Mouse (Mus musculus): Measurements from ENCODE around the gene Ltbp2. TPM values are rescaled to one million over a fixed set of nuclear protein-coding genes. Genes with fewer than 3 reads are reported as not detected.

Gene Ltbp2
- polyA plus RNA-seq, 1 experiment = 19.7 TPM

DNA sequence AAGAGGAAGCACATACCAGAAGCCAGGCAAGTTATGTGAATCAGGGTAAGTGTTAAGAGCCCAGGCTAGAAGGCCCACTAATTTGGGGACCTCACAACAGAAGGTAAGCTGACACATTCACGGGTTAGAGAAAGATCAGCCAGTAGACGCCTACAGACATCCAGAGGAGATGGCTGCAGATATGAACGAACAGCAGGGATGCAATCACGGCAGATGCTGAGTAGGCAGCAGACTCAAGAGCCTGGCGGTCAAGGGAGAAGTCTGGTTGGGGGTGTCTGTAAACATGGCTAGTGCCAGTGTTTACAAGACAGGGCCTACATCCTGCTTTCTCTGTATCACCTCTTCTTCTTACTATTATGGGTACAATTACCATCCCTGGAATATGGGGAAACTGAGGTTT, 13.1 kb downstream of the Ltbp2 start:
- Histone ChIP-seq H3K4me2 (ENCODE audit: low read depth) (no peak overlapping the region), H3K36me3 (ENCODE audit: control insufficient read depth, insufficient read depth) (no peaks in the 10 kb centered on the region), H3K4me3 (no peak overlapping the region), H3K79me2 (ENCODE audit: control insufficient read depth, insufficient read depth) (peaks cover 7% of the 10 kb centered on the region), H3K27me3 (ENCODE audit: control insufficient read depth, insufficient read depth, insufficient read length) (no peaks in the 10 kb centered on the region), H3ac (ENCODE audit: control insufficient read depth, insufficient read length) (no peak overlapping the region)
- no peak for TF ChIP-seq TCF3 (IDR thresholded peaks at IDR 0.05; ENCODE audit: insufficient read length, low read depth)
- no peak for TF ChIP-seq CEBPB (IDR thresholded peaks at IDR 0.05; ENCODE audit: insufficient read depth, poor library complexity, severe bottlenecking)
- no peak for TF ChIP-seq TCF12 (IDR thresholded peaks at IDR 0.05; ENCODE audit: insufficient read depth, poor library complexity, severe bottlenecking)
- no peak for TF ChIP-seq POLR2A (IDR thresholded peaks at IDR 0.05; ENCODE audit: insufficient read length, low read depth)
- TF ChIP-seq SRF (IDR thresholded peaks at IDR 0.05; ENCODE audit: control insufficient read depth, insufficient read length, low read depth) = no peak
- TF ChIP-seq MAX (IDR thresholded peaks at IDR 0.05; ENCODE audit: low read depth) = no peak
- TF ChIP-seq MYOG (IDR thresholded peaks at IDR 0.05; ENCODE audit: control insufficient read depth in 1 of 3, insufficient read depth in 1 of 3, insufficient read length in 2 of 3, low read depth in 2 of 3) = no peak
- no peak for TF ChIP-seq MYOD1 (IDR thresholded peaks at IDR 0.05; ENCODE audit: control insufficient read depth in 1 of 3, insufficient read length in 2 of 3, low read depth in 2 of 3)
- TF ChIP-seq USF1 (IDR thresholded peaks at IDR 0.05; ENCODE audit: low read depth) = no peak
- TF ChIP-seq REST (IDR thresholded peaks at IDR 0.05; ENCODE audit: insufficient read depth, insufficient read length) = no peak
- TF ChIP-seq POLR2AphosphoS2 (IDR thresholded peaks at IDR 0.05; ENCODE audit: insufficient read length, low read depth) = no peak
- no peak for TF ChIP-seq E2F4 (IDR thresholded peaks at IDR 0.05; ENCODE audit: insufficient read depth)

DNA sequence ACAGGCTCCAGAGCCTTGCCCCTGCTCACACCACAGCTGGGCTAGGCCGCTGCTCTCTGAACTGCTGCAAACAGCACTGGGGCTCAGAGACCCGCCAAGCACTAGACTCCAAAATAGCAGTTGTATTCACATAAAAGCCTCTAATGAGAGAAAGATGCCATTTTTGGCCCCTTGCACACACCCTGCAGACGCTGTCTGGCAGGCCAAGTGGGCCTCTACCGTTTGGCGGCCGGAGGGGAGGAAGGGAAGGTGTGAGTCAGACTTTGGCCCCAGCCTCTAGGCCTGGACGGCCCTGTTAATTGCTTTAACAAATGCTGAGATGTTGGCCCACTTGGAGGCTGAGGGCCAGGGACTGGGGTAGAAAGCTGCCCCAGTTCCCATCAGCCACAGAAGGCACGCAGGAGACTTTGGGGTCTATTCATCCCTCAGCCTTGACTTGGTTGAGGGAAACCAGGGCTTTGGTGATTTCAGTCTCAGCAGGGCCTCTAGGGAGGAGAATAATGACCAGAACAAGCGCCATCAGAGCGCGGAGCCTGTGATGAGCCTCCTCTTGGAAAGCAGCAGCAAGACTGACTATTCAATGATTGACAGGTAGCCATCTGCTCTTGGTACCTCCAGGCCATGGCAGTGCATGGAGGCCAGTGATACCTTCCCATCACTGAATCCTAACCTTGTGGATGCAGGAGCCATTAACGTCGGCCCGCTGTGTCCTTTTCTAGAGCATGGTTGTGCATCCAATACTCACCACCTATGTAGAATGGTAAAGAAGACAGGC, 14.0 kb downstream of the Ltbp2 start:
- Histone ChIP-seq H3ac (ENCODE audit: control insufficient read depth, insufficient read length) (no peak overlapping the region), H3K4me3 (no peak overlapping the region)
- TF ChIP-seq MYOG (IDR thresholded peaks at IDR 0.05; ENCODE audit: control insufficient read depth in 1 of 3, insufficient read depth in 1 of 3, insufficient read length in 2 of 3, low read depth in 2 of 3) (no peak), MYOD1 (IDR thresholded peaks at IDR 0.05; ENCODE audit: control insufficient read depth in 1 of 3, insufficient read length in 2 of 3, low read depth in 2 of 3) (no peak), POLR2AphosphoS2 (IDR thresholded peaks at IDR 0.05; ENCODE audit: insufficient read length, low read depth) (no peak), REST (IDR thresholded peaks at IDR 0.05; ENCODE audit: insufficient read depth, insufficient read length) (no peak), POLR2A (IDR thresholded peaks at IDR 0.05; ENCODE audit: insufficient read length, low read depth) (no peak), SRF (IDR thresholded peaks at IDR 0.05; ENCODE audit: control insufficient read depth, insufficient read length, low read depth) (no peak), TCF12 (IDR thresholded peaks at IDR 0.05; ENCODE audit: insufficient read depth, poor library complexity, severe bottlenecking) (no peak), MAX (IDR thresholded peaks at IDR 0.05; ENCODE audit: low read depth) (no peak), USF1 (IDR thresholded peaks at IDR 0.05; ENCODE audit: low read depth) (no peak), TCF3 (IDR thresholded peaks at IDR 0.05; ENCODE audit: insufficient read length, low read depth) (no peak), CEBPB (IDR thresholded peaks at IDR 0.05; ENCODE audit: insufficient read depth, poor library complexity, severe bottlenecking) (no peak), E2F4 (IDR thresholded peaks at IDR 0.05; ENCODE audit: insufficient read depth) (no peak)

GRCm38 (mm10) chr12:84858149-84859113, 17.9 kb downstream of the Ltbp2 start:
- no peak overlapping the region for H3K4me2 ChIP-seq (ENCODE audit: low read depth)
- H3K4me3 ChIP-seq = no peak overlapping the region
- TF ChIP-seq TCF3 (IDR thresholded peaks at IDR 0.05; ENCODE audit: insufficient read length, low read depth) (no peak), USF1 (IDR thresholded peaks at IDR 0.05; ENCODE audit: low read depth) (no peak), E2F4 (IDR thresholded peaks at IDR 0.05; ENCODE audit: insufficient read depth) (no peak), REST (IDR thresholded peaks at IDR 0.05; ENCODE audit: insufficient read depth, insufficient read length) (no peak), MAX (IDR thresholded peaks at IDR 0.05; ENCODE audit: low read depth) (no peak), CEBPB (IDR thresholded peaks at IDR 0.05; ENCODE audit: insufficient read depth, poor library complexity, severe bottlenecking) (no peak), SRF (IDR thresholded peaks at IDR 0.05; ENCODE audit: control insufficient read depth, insufficient read length, low read depth) (no peak), POLR2A (IDR thresholded peaks at IDR 0.05; ENCODE audit: insufficient read length, low read depth) (no peak), TCF12 (IDR thresholded peaks at IDR 0.05; ENCODE audit: insufficient read depth, poor library complexity, severe bottlenecking) (no peak), MYOG (IDR thresholded peaks at IDR 0.05; ENCODE audit: control insufficient read depth in 1 of 3, insufficient read depth in 1 of 3, insufficient read length in 2 of 3, low read depth in 2 of 3) (no peak), MYOD1 (IDR thresholded peaks at IDR 0.05; ENCODE audit: control insufficient read depth in 1 of 3, insufficient read length in 2 of 3, low read depth in 2 of 3) (no peak), POLR2AphosphoS2 (IDR thresholded peaks at IDR 0.05; ENCODE audit: insufficient read length, low read depth) (no peak)
- H3ac ChIP-seq (ENCODE audit: control insufficient read depth, insufficient read length) = no peak overlapping the region
- H3K79me2 ChIP-seq (ENCODE audit: control insufficient read depth, insufficient read depth) = no peaks in the 10 kb centered on the region
- H3K36me3 ChIP-seq (ENCODE audit: control insufficient read depth, insufficient read depth) = no peaks in the 10 kb centered on the region
- no peaks in the 10 kb centered on the region for H3K27me3 ChIP-seq (ENCODE audit: control insufficient read depth, insufficient read depth, insufficient read length)

More for the DNA sequence above, 14.0 kb downstream of the Ltbp2 start:
- peaks cover 7% of the 10 kb centered on the region for H3K79me2 ChIP-seq (ENCODE audit: control insufficient read depth, insufficient read depth)
- H3K4me2 ChIP-seq (ENCODE audit: low read depth) = peak overlapping the region; percentile 10
- H3K36me3 ChIP-seq (ENCODE audit: control insufficient read depth, insufficient read depth) = no peaks in the 10 kb centered on the region
- no peaks in the 10 kb centered on the region for H3K27me3 ChIP-seq (ENCODE audit: control insufficient read depth, insufficient read depth, insufficient read length)

- H3ac ChIP-seq (ENCODE audit: control insufficient read depth, insufficient read length) = no peak overlapping the region
- no peak overlapping the region for H3K4me3 ChIP-seq
- H3K27me3 ChIP-seq (ENCODE audit: control insufficient read depth, insufficient read depth, insufficient read length) = no peaks in the 10 kb centered on the region
- no peak overlapping the region for H3K4me2 ChIP-seq (ENCODE audit: low read depth)
- no peak for TF ChIP-seq TCF3 (IDR thresholded peaks at IDR 0.05; ENCODE audit: insufficient read length, low read depth)
- TF ChIP-seq MYOD1 (IDR thresholded peaks at IDR 0.05; ENCODE audit: control insufficient read depth in 1 of 3, insufficient read length in 2 of 3, low read depth in 2 of 3) = no peak
- TF ChIP-seq SRF (IDR thresholded peaks at IDR 0.05; ENCODE audit: control insufficient read depth, insufficient read length, low read depth) = no peak
- no peak for TF ChIP-seq CEBPB (IDR thresholded peaks at IDR 0.05; ENCODE audit: insufficient read depth, poor library complexity, severe bottlenecking)
- TF ChIP-seq REST (IDR thresholded peaks at IDR 0.05; ENCODE audit: insufficient read depth, insufficient read length) = no peak
- no peak for TF ChIP-seq MYOG (IDR thresholded peaks at IDR 0.05; ENCODE audit: control insufficient read depth in 1 of 3, insufficient read depth in 1 of 3, insufficient read length in 2 of 3, low read depth in 2 of 3)
- H3K79me2 ChIP-seq (ENCODE audit: control insufficient read depth, insufficient read depth) = no peaks in the 10 kb centered on the region
- H3K36me3 ChIP-seq (ENCODE audit: control insufficient read depth, insufficient read depth) = no peaks in the 10 kb centered on the region
These were observed 18.6 kb downstream of the Ltbp2 start for GRCm38 (mm10) chr12:84857706-84858105.
